Mouse (Mus musculus) embryonic facial prominence, embryonic 13.5 days (tissue): ENCODE results near the gene Klra9. TPM values are rescaled to one million over a fixed set of nuclear protein-coding genes. Genes with fewer than 3 reads are reported as not detected.
"Not testable (repeated sequence)": the region's sequence is repeated elsewhere in the genome, so short reads cannot be mapped to it uniquely, and the experiment has no call there.

Source experiments
- ATAC-seq: fragments of 200-750 bp; cut with Nextera tagmentation; 2 replicates; pipeline ENCODE4 v1.8.0; 2017; ENCODE audit warnings: low read depth; ENCODE audit not compliant: insufficient number of reproducible peaks, insufficient read depth, low FRiP score, low TSS enrichment
- H3K27ac ChIP-seq: fragments of 300-500 bp; sonication (generic); 2 replicates; pipeline ENCODE4 v1.5.1; 2015; ENCODE audit warnings: moderate library complexity, mild to moderate bottlenecking, inconsistent platforms
- H3K27me3 ChIP-seq: fragments of 300-500 bp; sonication (generic); 2 replicates; pipeline ENCODE4 v1.6.1; 2015; ENCODE audit warnings: mild to moderate bottlenecking, inconsistent platforms
- H3K36me3 ChIP-seq: fragments of 300-500 bp; sonication (generic); 2 replicates; pipeline ENCODE4 v1.6.1; 2015; ENCODE audit warnings: mild to moderate bottlenecking, inconsistent platforms
- H3K4me1 ChIP-seq: fragments of 300-500 bp; sonication (generic); 2 replicates; pipeline ENCODE4 v1.6.1; 2015; ENCODE audit warnings: inconsistent platforms
- H3K4me2 ChIP-seq: fragments of 300-500 bp; sonication (generic); 2 replicates; pipeline ENCODE4 v1.6.1; 2015; ENCODE audit warnings: moderate library complexity, mild to moderate bottlenecking, inconsistent platforms
- H3K4me3 ChIP-seq: fragments of 300-500 bp; sonication (generic); 2 replicates; pipeline ENCODE4 v1.5.1; 2015; ENCODE audit warnings: mild to moderate bottlenecking, inconsistent platforms
- H3K9ac ChIP-seq: fragments of 300-500 bp; sonication (generic); 2 replicates; pipeline ENCODE4 v1.6.1; 2015; ENCODE audit warnings: mild to moderate bottlenecking, inconsistent platforms
- H3K9me3 ChIP-seq: fragments of 300-500 bp; sonication (generic); 2 replicates; pipeline ENCODE4 v1.6.1; 2016; ENCODE audit warnings: inconsistent platforms
- WGBS: fragments of 180-500 bp; shearing (Covaris S2); methylation state at CpG from one replicate; pipeline ENCODE4 v1.1.7; 2015; ENCODE audit warnings: mixed read lengths; 5-methylcytosine and 5-hydroxymethylcytosine counted together
- polyA plus RNA-seq: library from polyadenylated mRNA; unstranded; fragments of >200 nt; fragmentation: Nextera tagmentation; extraction: Ambion mirVana; gene quantifications from 2 replicates; pipeline ENCODE4 v1.2.1, GENCODE M21; 2015

Klra9 gene
- not detected in 2 replicates for polyA plus RNA-seq

DNA sequence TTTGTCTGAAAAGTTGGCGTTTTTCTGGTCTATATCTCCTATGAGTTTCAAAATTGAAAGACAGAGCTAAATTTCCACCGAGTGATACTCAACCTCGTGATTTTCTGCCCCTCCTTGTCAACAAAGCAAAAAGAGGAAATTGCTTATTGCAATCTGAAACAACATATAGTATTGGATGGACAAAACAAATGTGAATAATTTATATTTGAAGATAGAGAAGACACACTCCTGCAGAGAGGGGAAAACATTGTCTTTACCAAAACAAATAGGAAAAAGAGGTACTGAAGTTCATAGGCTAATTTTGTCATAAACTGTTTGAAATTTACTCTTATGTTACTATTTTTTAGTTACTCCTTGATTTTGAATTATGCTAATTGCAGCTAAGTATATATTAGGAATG is at the start of gene Klra9:
TSS of gene Klra9 (minus strand) at position 101 of the 400 bp plus-strand sequence.
- H3K27ac ChIP-seq, H3K36me3 ChIP-seq, H3K9me3 ChIP-seq, H3K4me1 ChIP-seq, H3K4me2 ChIP-seq, H3K9ac ChIP-seq, H3K4me3 ChIP-seq, H3K27me3 ChIP-seq, ATAC-seq: not testable (repeated sequence)
- 52% methylated on average over 3 of the region's 3 CpGs for WGBS

DNA sequence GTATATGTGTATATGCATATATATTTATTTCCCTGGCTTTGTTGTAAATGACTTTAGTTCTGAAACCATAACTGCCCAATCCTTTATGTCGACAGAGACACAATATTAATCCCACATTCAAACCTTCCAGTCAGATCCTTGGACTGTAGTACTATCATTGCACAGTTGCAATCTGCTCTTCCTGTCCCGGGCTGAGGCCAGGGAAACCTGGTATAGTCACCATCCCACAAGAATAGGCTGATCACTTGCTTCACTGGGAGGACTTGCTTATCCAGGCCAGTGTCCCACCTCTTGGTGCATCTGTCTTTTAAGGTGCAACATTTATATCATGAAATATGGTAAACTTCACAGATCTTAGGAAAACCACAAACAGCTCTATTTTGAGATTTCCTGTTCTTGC is 44.6 kb upstream of the Klra9 start:
- 0 out of 2 replicates have a peak, but pooled peaks cover 4% of the 10 kb centered on the region for H3K9me3 ChIP-seq
- no peak for ATAC-seq
- H3K4me1 ChIP-seq: no peaks in the 10 kb centered on the region
- no peak overlapping the region for H3K27ac ChIP-seq
- H3K4me3 ChIP-seq: no peak overlapping the region
- H3K4me2 ChIP-seq: no peak overlapping the region
- no peaks in the 10 kb centered on the region for H3K27me3 ChIP-seq
- no peak overlapping the region for H3K9ac ChIP-seq
- WGBS: 70% methylated on average over 2 of the region's 2 CpGs
- no peaks in the 10 kb centered on the region for H3K36me3 ChIP-seq

DNA sequence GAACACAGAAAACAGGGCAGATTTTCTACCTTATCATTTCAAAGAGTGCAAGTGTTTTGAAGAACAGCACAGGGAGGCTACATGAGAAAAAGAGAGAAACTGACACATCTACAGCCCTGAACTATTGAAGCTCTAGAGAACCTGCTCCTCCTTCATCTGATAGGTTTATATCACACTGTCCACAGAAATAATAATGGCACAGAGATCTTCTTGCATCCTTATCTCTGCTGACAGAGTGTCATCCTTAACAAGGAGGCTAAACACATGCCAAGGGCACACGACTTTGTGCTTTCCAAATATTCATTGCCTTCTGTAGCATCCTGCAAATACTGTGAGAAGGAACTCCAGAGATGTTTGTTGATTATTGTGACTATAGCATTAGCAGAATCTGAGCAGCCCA is 43.7 kb upstream of the Klra9 start:
- H3K36me3 ChIP-seq: no peaks in the 10 kb centered on the region
- WGBS: 54% methylated on average over 1 of the region's 1 CpGs
- no peak overlapping the region for H3K27ac ChIP-seq
- no peak overlapping the region for H3K9ac ChIP-seq
- 0 out of 2 replicates have a peak, but pooled peaks cover 4% of the 10 kb centered on the region for H3K9me3 ChIP-seq
- H3K27me3 ChIP-seq: no peaks in the 10 kb centered on the region
- H3K4me2 ChIP-seq: no peak overlapping the region
- H3K4me1 ChIP-seq: no peaks in the 10 kb centered on the region
- no peak for ATAC-seq
- no peak overlapping the region for H3K4me3 ChIP-seq

- Histone ChIP-seq H3K4me1 (no peaks in the 10 kb centered on the region), H3K9ac (no peak within 1 kb of the TSS), H3K4me2 (no peak within 1 kb of the TSS), H3K36me3 (no peaks in the 10 kb centered on the region), H3K4me3 (no peak within 1 kb of the TSS), H3K9me3 (no peaks in the 10 kb centered on the region), H3K27ac (no peak within 1 kb of the TSS), H3K27me3 (no peaks in the 10 kb centered on the region)
- ATAC-seq: no peak
Measured at GRCm38 (mm10) chr6:130233222-130233621, 40.3 kb upstream of the Klra9 start, which contains the start of gene Klra7. TSS of gene Klra7 (minus strand) at chr6:130233322.

DNA sequence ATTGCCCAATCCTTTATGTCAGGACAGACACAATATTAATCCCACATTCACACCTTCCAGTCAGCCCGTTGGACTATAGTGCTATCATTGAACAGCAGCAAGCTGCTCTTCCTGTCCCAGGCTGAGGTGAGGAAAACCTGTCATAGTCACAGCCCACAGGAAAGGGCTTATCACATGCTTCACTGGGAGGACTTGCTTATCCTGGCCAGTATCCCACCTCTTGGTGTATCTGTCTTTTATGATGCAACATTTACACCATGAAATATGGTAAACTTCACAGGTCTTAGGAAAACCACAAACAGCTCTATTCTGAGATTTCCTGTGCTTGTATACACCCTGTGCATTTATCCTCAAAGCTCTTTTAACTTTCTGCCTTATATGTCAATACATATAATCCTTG is 4.5 kb upstream of the Klra9 start:
- WGBS: 83% methylated on average over 1 of the region's 1 CpGs
- not testable (repeated sequence) for H3K27me3 ChIP-seq, H3K9me3 ChIP-seq, H3K4me1 ChIP-seq, H3K4me3 ChIP-seq, H3K9ac ChIP-seq, ATAC-seq, H3K27ac ChIP-seq, H3K4me2 ChIP-seq, H3K36me3 ChIP-seq

- not testable (repeated sequence) for H3K9me3 ChIP-seq, H3K4me1 ChIP-seq, H3K4me3 ChIP-seq, H3K27me3 ChIP-seq, H3K4me2 ChIP-seq, ATAC-seq, H3K27ac ChIP-seq, H3K9ac ChIP-seq, H3K36me3 ChIP-seq
- 66% methylated on average over 4 of the region's 4 CpGs for WGBS
Measured at GRCm38 (mm10) chr6:130129798-130130197, 63.1 kb downstream of the Klra9 start, which contains the start of gene Klra8. TSS of gene Klra8 (minus strand) at chr6:130129898.

Other genes starting within 250 kb of the Klra9 start
- gene Klra6, start 166.2 kb downstream of the Klra9 start, polyA plus RNA-seq: not detected in 2 replicates
- not detected in 2 replicates for gene Klra4, start 125.8 kb downstream of the Klra9 start, polyA plus RNA-seq
- gene Klra8, start 63.2 kb downstream of the Klra9 start, polyA plus RNA-seq: not detected in 2 replicates
- gene Klra7, start 40.2 kb upstream of the Klra9 start, polyA plus RNA-seq: not detected in 2 replicates
- gene Klra10, start 88.8 kb upstream of the Klra9 start, polyA plus RNA-seq: not detected in 2 replicates
- not detected in 2 replicates for gene Klra3, start 144.5 kb upstream of the Klra9 start, polyA plus RNA-seq
- gene Klra1, start 193.8 kb upstream of the Klra9 start, polyA plus RNA-seq: not detected in 2 replicates